Mouse (Mus musculus): ENCODE results near the gene Usb1. TPM values are rescaled to one million over a fixed set of nuclear protein-coding genes. Genes with fewer than 3 reads are reported as not detected.

Gene Usb1
- polyA plus RNA-seq (2016; fragmentation: Nextera tagmentation; extraction: Ambion mirVana): 47.7 and 50.1 TPM in 2 replicates

GRCm38 (mm10) chr8:95331720-95332436 is at the start of gene Usb1, which contains the start of gene Zfp319:
Gene Usb1 (plus strand): TSS chr8:95332284.
Gene Zfp319 (minus strand): TSS chr8:95331950.
- peak; percentile 97 for DNase-seq (ENCODE audit: low spot score)
- WGBS: under 1% methylated on average over 76 of the region's 80 CpGs
- peaks cover 26% of the 10 kb centered on the region for H3K4me1 ChIP-seq
- H3K27ac ChIP-seq (replicated peaks): peak within 1 kb of the TSS; percentile 97
- peaks cover 46% of the 10 kb centered on the region for H3K36me3 ChIP-seq
- no peaks in the 10 kb centered on the region for H3K9me3 ChIP-seq (replicated peaks)
- 0 out of 2 replicates have a peak, but pooled peaks cover 8% of the 10 kb centered on the region for H3K27me3 ChIP-seq (ENCODE audit: low read depth, poor library complexity, severe bottlenecking)
- H3K4me3 ChIP-seq: peak within 1 kb of the TSS; percentile 91

- DNase-seq (ENCODE audit: low spot score): no peak
- H3K9me3 ChIP-seq (replicated peaks): no peaks in the 10 kb centered on the region
- 84% methylated on average over 6 of the region's 6 CpGs for WGBS
Observed at GRCm38 (mm10) chr8:95289066-95289650, 42.9 kb upstream of the Usb1 start.

GRCm38 (mm10) chr8:95293172-95293571 is 38.9 kb upstream of the Usb1 start:
- WGBS: 82% methylated on average over 11 of the region's 11 CpGs

More at GRCm38 (mm10) chr8:95289066-95289650, 42.9 kb upstream of the Usb1 start:
- no peaks in the 10 kb centered on the region for H3K36me3 ChIP-seq
- no peaks in the 10 kb centered on the region for H3K4me1 ChIP-seq
- no peaks in the 10 kb centered on the region for H3K27me3 ChIP-seq (ENCODE audit: low read depth, poor library complexity, severe bottlenecking)
- no peak overlapping the region for H3K4me3 ChIP-seq
- H3K27ac ChIP-seq (replicated peaks): no peak overlapping the region

GRCm38 (mm10) chr8:95293891-95294290 is 38.2 kb upstream of the Usb1 start:
- no peak for DNase-seq (ENCODE audit: low spot score)
- Histone ChIP-seq H3K27ac (replicated peaks) (no peak overlapping the region), H3K4me1 (peaks cover 5% of the 10 kb centered on the region; the same call in 1 of the 2 replicates), H3K9me3 (replicated peaks) (no peaks in the 10 kb centered on the region), H3K27me3 (ENCODE audit: low read depth, poor library complexity, severe bottlenecking) (no peaks in the 10 kb centered on the region), H3K4me3 (no peak overlapping the region), H3K36me3 (no peaks in the 10 kb centered on the region)
- 71% methylated on average over 7 of the region's 7 CpGs for WGBS

More at GRCm38 (mm10) chr8:95293172-95293571, 38.9 kb upstream of the Usb1 start:
- Histone ChIP-seq H3K4me1 (peaks cover 5% of the 10 kb centered on the region; the same call in 1 of the 2 replicates), H3K4me3 (no peak overlapping the region), H3K27me3 (ENCODE audit: low read depth, poor library complexity, severe bottlenecking) (no peaks in the 10 kb centered on the region), H3K27ac (replicated peaks) (no peak overlapping the region), H3K36me3 (no peaks in the 10 kb centered on the region), H3K9me3 (replicated peaks) (no peaks in the 10 kb centered on the region)
- no peak for DNase-seq (ENCODE audit: low spot score)

- Histone ChIP-seq H3K4me1 (peaks cover 3% of the 10 kb centered on the region; the same call in 1 of the 2 replicates), H3K9me3 (replicated peaks) (no peaks in the 10 kb centered on the region), H3K36me3 (no peaks in the 10 kb centered on the region), H3K27ac (replicated peaks) (no peak overlapping the region), H3K27me3 (ENCODE audit: low read depth, poor library complexity, severe bottlenecking) (no peaks in the 10 kb centered on the region), H3K4me3 (no peak overlapping the region)
- DNase-seq (ENCODE audit: low spot score): no peak
- WGBS: 26% methylated on average over 5 of the region's 5 CpGs
Observed at GRCm38 (mm10) chr8:95302410-95302809, 29.7 kb upstream of the Usb1 start.

GRCm38 (mm10) chr8:95305526-95305925 is 26.6 kb upstream of the Usb1 start:
- no peaks in the 10 kb centered on the region for H3K9me3 ChIP-seq (replicated peaks)
- no peak overlapping the region for H3K4me3 ChIP-seq
- H3K36me3 ChIP-seq: no peaks in the 10 kb centered on the region
- peaks cover 5% of the 10 kb centered on the region for H3K4me1 ChIP-seq
- H3K27ac ChIP-seq (replicated peaks): no peak overlapping the region
- DNase-seq (ENCODE audit: low spot score): no peak
- 73% methylated on average over 4 of the region's 4 CpGs for WGBS
- H3K27me3 ChIP-seq (ENCODE audit: low read depth, poor library complexity, severe bottlenecking): no peaks in the 10 kb centered on the region

- H3K4me3 ChIP-seq: no peak within 1 kb of the TSS
- H3K27ac ChIP-seq (replicated peaks): no peak within 1 kb of the TSS
- no peaks in the 10 kb centered on the region for H3K36me3 ChIP-seq
- WGBS: 53% methylated on average over 6 of the region's 6 CpGs
- no peaks in the 10 kb centered on the region for H3K27me3 ChIP-seq (ENCODE audit: low read depth, poor library complexity, severe bottlenecking)
- H3K4me1 ChIP-seq: peaks cover 14% of the 10 kb centered on the region
- no peak for DNase-seq (ENCODE audit: low spot score)
- no peaks in the 10 kb centered on the region for H3K9me3 ChIP-seq (replicated peaks)
Observed at GRCm38 (mm10) chr8:95306431-95306830, 25.7 kb upstream of the Usb1 start, which contains the start of gene Cngb1. Gene Cngb1 (minus strand): TSS chr8:95306585.

GRCm38 (mm10) chr8:95310342-95310970 is 21.6 kb upstream of the Usb1 start, which contains the start of gene Tepp:
Gene Tepp (plus strand): TSS chr8:95310566.
- peak within 1 kb of the TSS; percentile 29 for H3K27ac ChIP-seq (replicated peaks)
- no peaks in the 10 kb centered on the region for H3K27me3 ChIP-seq (ENCODE audit: low read depth, poor library complexity, severe bottlenecking)
- no peak for DNase-seq (ENCODE audit: low spot score)
- peaks cover 15% of the 10 kb centered on the region for H3K4me1 ChIP-seq
- H3K36me3 ChIP-seq: no peaks in the 10 kb centered on the region
- H3K9me3 ChIP-seq (replicated peaks): no peaks in the 10 kb centered on the region
- WGBS: 20% methylated on average over 6 of the region's 6 CpGs
- H3K4me3 ChIP-seq: no peak within 1 kb of the TSS

GRCm38 (mm10) chr8:95312836-95313235 is 19.2 kb upstream of the Usb1 start:
- Histone ChIP-seq H3K27me3 (ENCODE audit: low read depth, poor library complexity, severe bottlenecking) (no peaks in the 10 kb centered on the region), H3K36me3 (no peaks in the 10 kb centered on the region), H3K4me3 (no peak overlapping the region), H3K9me3 (replicated peaks) (no peaks in the 10 kb centered on the region), H3K4me1 (peaks cover 15% of the 10 kb centered on the region), H3K27ac (replicated peaks) (no peak overlapping the region)
- no peak for DNase-seq (ENCODE audit: low spot score)
- 70% methylated on average over 18 of the region's 18 CpGs for WGBS

GRCm38 (mm10) chr8:95313857-95314256 is 18.2 kb upstream of the Usb1 start:
- Histone ChIP-seq H3K27ac (replicated peaks) (no peak overlapping the region), H3K9me3 (replicated peaks) (no peaks in the 10 kb centered on the region), H3K36me3 (no peaks in the 10 kb centered on the region), H3K4me3 (no peak overlapping the region), H3K27me3 (ENCODE audit: low read depth, poor library complexity, severe bottlenecking) (peaks cover 9% of the 10 kb centered on the region; the same call in 1 of the 2 replicates), H3K4me1 (peaks cover 15% of the 10 kb centered on the region)
- DNase-seq (ENCODE audit: low spot score): no peak
- WGBS: 83% methylated on average over 6 of the region's 6 CpGs

- Histone ChIP-seq H3K36me3 (no peaks in the 10 kb centered on the region), H3K4me3 (no peak overlapping the region), H3K27me3 (ENCODE audit: low read depth, poor library complexity, severe bottlenecking) (peaks cover 17% of the 10 kb centered on the region), H3K4me1 (peaks cover 16% of the 10 kb centered on the region), H3K9me3 (replicated peaks) (no peaks in the 10 kb centered on the region), H3K27ac (replicated peaks) (no peak overlapping the region)
- 84% methylated on average over 2 of the region's 2 CpGs for WGBS
- no peak for DNase-seq (ENCODE audit: low spot score)
Observed at GRCm38 (mm10) chr8:95314707-95315106, 17.4 kb upstream of the Usb1 start.

GRCm38 (mm10) chr8:95315350-95315749 is 16.7 kb upstream of the Usb1 start:
- no peaks in the 10 kb centered on the region for H3K36me3 ChIP-seq
- H3K27ac ChIP-seq (replicated peaks): no peak overlapping the region
- WGBS: 97% methylated on average over 1 of the region's 1 CpGs
- peaks cover 19% of the 10 kb centered on the region for H3K4me1 ChIP-seq
- H3K4me3 ChIP-seq: no peak overlapping the region
- H3K9me3 ChIP-seq (replicated peaks): no peaks in the 10 kb centered on the region
- no peak for DNase-seq (ENCODE audit: low spot score)
- H3K27me3 ChIP-seq (ENCODE audit: low read depth, poor library complexity, severe bottlenecking): peaks cover 23% of the 10 kb centered on the region
